Mouse (Mus musculus) myocyte (in vitro differentiated cells): ENCODE measurements around the gene Mars. TPM values are rescaled to one million over a fixed set of nuclear protein-coding genes. Genes with fewer than 3 reads are reported as not detected.
A peak's percentile ranks its signal among the peaks of the same experiment; 100 is the strongest.

Experiments
- H3K27me3 ChIP-seq: one replicate; pipeline ENCODE4 v1.6.1; 2011; ENCODE audit not compliant: control insufficient read depth, insufficient read depth, insufficient read length
- H3K36me3 ChIP-seq: one replicate; pipeline ENCODE4 v1.6.1; 2011; ENCODE audit not compliant: control insufficient read depth, insufficient read depth
- H3K4me2 ChIP-seq: one replicate; pipeline ENCODE4 v1.6.1; 2011; ENCODE audit warnings: low read depth, control low read depth
- H3K4me3 ChIP-seq: one replicate; pipeline ENCODE4 v1.5.1; 2011; ENCODE audit warnings: mild to moderate bottlenecking, control low read depth, moderate library complexity
- H3K79me2 ChIP-seq: one replicate; pipeline ENCODE4 v1.6.1; 2011; ENCODE audit not compliant: control insufficient read depth, insufficient read depth
- H3ac ChIP-seq: one replicate; pipeline ENCODE4 v1.6.1; 2011; ENCODE audit not compliant: control insufficient read depth, insufficient read length
- CEBPB ChIP-seq: IDR thresholded peaks from 2 replicates; pipeline ENCODE4 v1.6.1; 2011; ENCODE audit warnings: mild to moderate bottlenecking, moderate library complexity; ENCODE audit not compliant: poor library complexity, insufficient read depth, severe bottlenecking
- E2F4 ChIP-seq: IDR thresholded peaks from one replicate; pipeline ENCODE4 v1.6.1; 2011; ENCODE audit warnings: mild to moderate bottlenecking, control low read depth, moderate library complexity; ENCODE audit not compliant: insufficient read depth
- MAX ChIP-seq: IDR thresholded peaks from one replicate; pipeline ENCODE4 v1.6.1; 2011; ENCODE audit warnings: low read depth, mild to moderate bottlenecking, control low read depth
- MYOD1 ChIP-seq, 3 experiments: IDR thresholded peaks; one replicate each; pipeline ENCODE4 v1.6.1; 2011; ENCODE audit warnings: control low read depth in 2 of 3, low read depth in 2 of 3, mild to moderate bottlenecking in 2 of 3, moderate library complexity in 1 of 3; ENCODE audit not compliant: insufficient read length in 2 of 3, control insufficient read depth in 1 of 3
- MYOG ChIP-seq, 3 experiments: IDR thresholded peaks; one replicate each; pipeline ENCODE4 v1.6.1; 2011; ENCODE audit warnings: control low read depth in 2 of 3, low read depth in 2 of 3, mild to moderate bottlenecking in 2 of 3; ENCODE audit not compliant: insufficient read length in 2 of 3, control insufficient read depth in 1 of 3, insufficient read depth in 1 of 3
- POLR2A ChIP-seq: IDR thresholded peaks from one replicate; pipeline ENCODE4 v1.6.1; 2011; ENCODE audit warnings: low read depth, mild to moderate bottlenecking, control low read depth, moderate library complexity; ENCODE audit not compliant: insufficient read length
- POLR2AphosphoS2 ChIP-seq: IDR thresholded peaks from one replicate; pipeline ENCODE4 v1.6.1; 2011; ENCODE audit warnings: low read depth, control low read depth; ENCODE audit not compliant: insufficient read length
- REST ChIP-seq: IDR thresholded peaks from one replicate; pipeline ENCODE4 v1.6.1; 2011; ENCODE audit warnings: mild to moderate bottlenecking, control low read depth, moderate library complexity; ENCODE audit not compliant: insufficient read depth, insufficient read length
- SRF ChIP-seq: IDR thresholded peaks from one replicate; pipeline ENCODE4 v1.6.1; 2011; ENCODE audit warnings: low read depth; ENCODE audit not compliant: control insufficient read depth, insufficient read length
- TCF12 ChIP-seq: IDR thresholded peaks from one replicate; pipeline ENCODE4 v1.6.1; 2011; ENCODE audit warnings: mild to moderate bottlenecking, control low read depth; ENCODE audit not compliant: poor library complexity, insufficient read depth, severe bottlenecking
- TCF3 ChIP-seq: IDR thresholded peaks from one replicate; pipeline ENCODE4 v1.6.1; 2011; ENCODE audit warnings: low read depth, control low read depth; ENCODE audit not compliant: insufficient read length
- USF1 ChIP-seq: IDR thresholded peaks from one replicate; pipeline ENCODE4 v1.6.1; 2011; ENCODE audit warnings: low read depth, mild to moderate bottlenecking, control low read depth, moderate library complexity
- polyA plus RNA-seq: library from polyadenylated mRNA; unstranded; fragments of >200 nt; fragmentation: generic; extraction: Trizol; gene quantifications from one replicate; pipeline ENCODE4 v1.2.1, GENCODE M21; 2012; ENCODE audit warnings: missing spikeins

Mars gene
- polyA plus RNA-seq, 1 experiment = 280 TPM

DNA sequence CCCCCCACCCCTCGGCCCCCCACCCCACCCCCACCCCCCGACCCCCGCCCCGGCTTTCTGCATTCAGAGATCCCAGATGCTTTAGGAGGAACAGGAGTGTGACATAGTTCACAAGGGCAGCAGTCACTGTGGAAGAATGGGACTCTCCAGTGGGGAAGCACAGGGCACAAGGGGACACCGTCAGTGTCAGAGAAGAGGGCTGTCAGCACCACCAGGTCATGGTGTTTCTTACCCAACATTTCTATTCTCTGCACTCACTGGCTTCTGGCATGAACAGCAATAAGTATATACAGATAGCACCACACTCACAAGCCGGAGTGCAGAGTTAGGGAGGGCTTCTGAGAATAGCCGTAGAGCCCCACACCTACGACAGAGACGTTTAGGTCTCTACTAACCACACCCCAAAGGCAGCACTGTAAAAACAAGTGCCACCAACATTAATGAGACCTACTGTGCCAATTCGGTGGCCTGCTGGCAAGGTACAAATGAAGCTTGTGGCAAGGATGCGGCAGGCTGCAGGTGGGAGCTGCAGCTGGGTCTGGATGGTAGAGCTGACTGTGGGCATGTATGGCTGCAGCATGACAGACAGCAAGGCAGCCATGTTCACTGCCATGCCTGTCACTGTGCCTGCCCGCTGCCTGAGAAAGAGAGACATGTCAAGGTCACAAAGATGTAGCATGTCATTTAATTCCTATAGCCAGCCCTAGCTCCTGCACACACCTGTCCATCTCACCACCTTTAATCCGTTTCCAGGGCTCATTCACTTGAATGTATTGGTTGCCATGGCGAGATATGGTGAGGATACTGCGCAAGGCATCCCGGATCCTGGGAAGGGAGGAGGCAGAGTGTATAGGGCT lies 14.3 kb downstream of the Mars start:
- peaks cover 32% of the 10 kb centered on the region for H3K79me2 ChIP-seq

DNA sequence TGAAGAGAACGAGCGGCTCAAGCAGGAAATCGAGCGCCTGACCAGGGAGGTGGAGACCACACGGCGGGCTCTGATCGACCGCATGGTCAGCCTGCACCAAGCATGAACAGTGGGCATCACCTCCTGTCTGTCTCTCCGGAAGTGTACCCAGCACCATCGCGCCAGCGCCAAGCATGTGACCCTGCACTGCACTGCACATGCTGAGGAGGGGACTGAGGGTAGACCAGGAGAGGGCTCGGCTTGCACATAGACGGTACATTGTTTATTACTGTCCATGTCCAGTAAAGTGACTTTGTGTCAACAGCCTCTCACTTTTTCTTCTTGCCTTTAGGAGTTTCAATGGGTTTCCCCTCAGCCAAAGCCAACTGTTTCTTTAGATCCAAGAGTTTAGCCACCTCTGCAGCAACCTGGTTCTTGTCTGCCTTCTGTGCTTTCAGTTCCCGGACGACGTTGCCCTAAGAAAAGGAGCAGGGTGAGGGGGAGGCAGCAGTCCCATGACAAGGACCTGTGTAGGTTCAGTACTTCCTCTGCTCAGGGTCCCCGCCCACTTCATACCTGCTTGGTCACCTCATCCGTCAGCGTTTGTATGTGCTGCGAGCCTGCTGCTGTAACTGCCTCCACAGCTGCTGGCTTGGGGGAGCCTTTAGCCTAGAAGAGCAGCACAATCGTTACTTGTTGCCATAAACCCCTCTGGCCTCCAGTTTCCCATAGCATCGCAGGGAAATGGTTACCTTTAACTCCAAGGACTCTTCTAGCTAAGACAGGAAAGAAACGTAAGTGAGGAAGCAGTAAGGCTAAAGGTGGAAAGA lies 15.4 kb downstream of the Mars start:
- peaks cover 42% of the 10 kb centered on the region for H3K79me2 ChIP-seq

More for the DNA sequence above, 14.3 kb downstream of the Mars start:
- peak; percentile 99 for TF ChIP-seq POLR2AphosphoS2
- TF ChIP-seq POLR2A = peak; percentile 85
- no peak for TF ChIP-seq USF1
- no peak overlapping the region for H3K4me3 ChIP-seq
- H3ac ChIP-seq = no peak overlapping the region
- H3K4me2 ChIP-seq = no peak overlapping the region
- no peaks in the 10 kb centered on the region for H3K27me3 ChIP-seq
- H3K36me3 ChIP-seq = peaks cover 78% of the 10 kb centered on the region

DNA sequence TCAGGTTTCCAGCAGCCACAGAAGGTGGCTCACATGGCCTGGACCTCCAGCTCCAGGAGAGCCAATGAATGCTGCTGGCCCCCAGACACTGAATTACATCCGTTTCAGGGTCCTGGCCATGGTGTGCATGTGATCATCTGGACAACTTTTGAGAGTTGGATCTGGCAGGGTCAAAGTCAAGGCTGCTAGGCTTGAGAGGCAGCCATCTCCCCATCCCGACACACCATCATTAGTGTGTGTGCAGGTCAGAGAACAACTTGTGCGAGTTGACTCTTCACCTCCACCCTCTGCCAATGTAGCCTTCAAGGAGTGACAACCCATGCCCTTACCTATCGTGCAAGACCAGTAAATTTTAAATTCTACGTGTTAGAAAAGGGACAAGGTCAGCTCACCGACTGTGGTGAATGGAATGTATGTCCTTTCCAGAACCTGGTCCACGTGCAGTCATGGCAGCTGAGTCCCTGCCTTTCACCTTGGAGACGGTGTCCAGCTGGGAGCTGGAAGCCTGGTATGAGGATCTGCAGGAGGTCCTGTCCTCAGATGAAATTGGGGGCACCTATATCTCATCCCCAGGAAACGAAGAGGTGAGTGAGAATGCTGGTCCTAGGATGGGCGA lies 16.6 kb downstream of the Mars start:
- peaks cover 72% of the 10 kb centered on the region for H3K36me3 ChIP-seq
- H3K27me3 ChIP-seq = no peaks in the 10 kb centered on the region
- peaks cover 44% of the 10 kb centered on the region for H3K79me2 ChIP-seq

More for the DNA sequence above, 15.4 kb downstream of the Mars start:
- no peak overlapping the region for H3ac ChIP-seq
- TF ChIP-seq MYOG (IDR thresholded peaks at IDR 0.05; ENCODE audit: control insufficient read depth in 1 of 3, insufficient read depth in 1 of 3, insufficient read length in 2 of 3, low read depth in 2 of 3) (no peak), POLR2A (peak; percentile 82), MYOD1 (IDR thresholded peaks at IDR 0.05; ENCODE audit: control insufficient read depth in 1 of 3, insufficient read length in 2 of 3, low read depth in 2 of 3) (no peak), CEBPB (no peak), USF1 (no peak), E2F4 (no peak), TCF3 (no peak), MAX (no peak), POLR2AphosphoS2 (peak; percentile 94), REST (no peak), TCF12 (no peak), SRF (no peak)
- no peak overlapping the region for H3K4me2 ChIP-seq
- H3K27me3 ChIP-seq = no peaks in the 10 kb centered on the region
- peaks cover 81% of the 10 kb centered on the region for H3K36me3 ChIP-seq
- no peak overlapping the region for H3K4me3 ChIP-seq

DNA sequence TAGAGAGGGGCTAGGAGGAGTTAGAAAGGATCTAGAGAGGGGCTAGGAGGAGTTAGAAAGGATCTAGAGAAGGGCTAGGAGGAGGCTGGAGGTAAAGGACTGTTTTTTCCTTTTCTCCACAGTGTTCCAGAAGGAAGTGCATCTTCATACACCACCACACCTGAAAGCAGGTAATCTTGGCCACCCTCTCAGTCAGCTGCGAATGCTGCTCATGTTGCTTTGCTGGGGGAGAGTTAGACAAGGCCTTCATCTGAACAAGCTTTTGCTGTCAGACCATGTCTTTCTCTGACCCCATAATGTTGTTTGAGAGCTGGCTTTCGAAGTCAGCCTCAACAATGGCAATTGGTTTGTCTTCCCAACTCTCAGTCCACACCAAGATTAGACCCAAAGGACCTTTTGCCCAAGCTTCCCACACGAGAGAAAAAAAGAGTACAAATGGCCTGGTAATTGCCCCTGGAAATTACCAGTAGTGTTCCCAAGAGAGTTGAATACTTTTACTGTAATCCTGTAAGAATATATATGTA lies 17.9 kb downstream of the Mars start:
- H3K4me2 ChIP-seq = peak overlapping the region; percentile 94
- H3K79me2 ChIP-seq = peaks cover 44% of the 10 kb centered on the region
- TF ChIP-seq POLR2AphosphoS2 (peak; percentile 90), TCF12 (no peak), POLR2A (peak; percentile 23)
- peak overlapping the region; percentile 100 for H3K4me3 ChIP-seq
- H3ac ChIP-seq = no peak overlapping the region
- no peaks in the 10 kb centered on the region for H3K27me3 ChIP-seq
- peaks cover 66% of the 10 kb centered on the region for H3K36me3 ChIP-seq

More for the DNA sequence above, 16.6 kb downstream of the Mars start:
- Histone ChIP-seq H3ac (no peak overlapping the region), H3K4me3 (no peak overlapping the region), H3K4me2 (no peak overlapping the region)
- TF ChIP-seq MYOG (IDR thresholded peaks at IDR 0.05; ENCODE audit: control insufficient read depth in 1 of 3, insufficient read depth in 1 of 3, insufficient read length in 2 of 3, low read depth in 2 of 3) (no peak), TCF3 (no peak), TCF12 (no peak), MYOD1 (IDR thresholded peaks at IDR 0.05; ENCODE audit: control insufficient read depth in 1 of 3, insufficient read length in 2 of 3, low read depth in 2 of 3) (no peak), MAX (no peak), CEBPB (no peak), POLR2A (peak; percentile 59), POLR2AphosphoS2 (peak; percentile 90), E2F4 (no peak), SRF (no peak)
